Mouse (Mus musculus) stomach, postnatal 0 days (tissue): ENCODE measurements around the gene Apom. TPM values are rescaled to one million over a fixed set of nuclear protein-coding genes. Genes with fewer than 3 reads are reported as not detected.
A peak's percentile ranks its signal among the peaks of the same experiment; 100 is the strongest.

ENCODE experiments used
- ATAC-seq: fragments of 200-750 bp; cut with Nextera tagmentation; 2 replicates; pipeline ENCODE4 v1.8.0; 2017; ENCODE audit not compliant: low FRiP score, low TSS enrichment
- DNase-seq: peaks from one replicate; pipeline ENCODE4 v3.0.0-alpha.2; 2016; ENCODE audit warnings: low spot score
- H3K27ac ChIP-seq: fragments of 300-500 bp; sonication (generic); replicated peaks from 2 replicates; pipeline ENCODE4 v1.5.1; 2014; ENCODE audit warnings: mild to moderate bottlenecking, control low read depth
- H3K27me3 ChIP-seq: fragments of 300-500 bp; sonication (generic); 2 replicates; pipeline ENCODE4 v1.6.1; 2014; ENCODE audit warnings: low read length; ENCODE audit not compliant: control insufficient read depth, insufficient read depth
- H3K36me3 ChIP-seq: fragments of 300-500 bp; sonication (generic); 2 replicates; pipeline ENCODE4 v1.6.1; 2014; ENCODE audit warnings: low read length, mixed read lengths; ENCODE audit not compliant: control insufficient read depth, insufficient read depth
- H3K4me1 ChIP-seq: fragments of 300-500 bp; sonication (generic); replicated peaks from 2 replicates; pipeline ENCODE4 v1.6.1; 2014; ENCODE audit warnings: antibody characterized with exemption; ENCODE audit not compliant: control insufficient read depth, insufficient read depth
- H3K4me2 ChIP-seq: fragments of 300-500 bp; sonication (generic); replicated peaks from 2 replicates; pipeline ENCODE4 v1.6.1; 2014; ENCODE audit warnings: low read depth, mild to moderate bottlenecking, control low read depth, moderate library complexity
- H3K4me3 ChIP-seq: fragments of 300-500 bp; sonication (generic); 2 replicates; pipeline ENCODE4 v1.5.1; 2014; ENCODE audit warnings: low read depth, low read length, control low read depth
- H3K9ac ChIP-seq: fragments of 300-500 bp; sonication (generic); 2 replicates; pipeline ENCODE4 v1.6.1; 2014; ENCODE audit warnings: mild to moderate bottlenecking, low read length, control low read depth, mixed read lengths
- H3K9me3 ChIP-seq: fragments of 300-500 bp; sonication (generic); 2 replicates; pipeline ENCODE4 v1.6.1; 2016; ENCODE audit warnings: low read length; ENCODE audit not compliant: control insufficient read depth
- CTCF ChIP-seq: IDR thresholded peaks from 2 replicates; pipeline ENCODE4 v1.5.1; 2016; ENCODE audit warnings: antibody characterized with exemption, low read depth, mild to moderate bottlenecking, moderate library complexity
- EP300 ChIP-seq: optimal IDR thresholded peaks from 2 replicates; pipeline ENCODE3; 2016; ENCODE audit warnings: antibody characterized with exemption
- WGBS: fragments of 180-500 bp; shearing (Covaris S2); extraction: QIAGEN DNeasy Blood & Tissue Kit; methylation state at CpG from one replicate; pipeline ENCODE4 v1.1.7; 2014; 5-methylcytosine and 5-hydroxymethylcytosine counted together
- polyA plus RNA-seq: library from polyadenylated mRNA; unstranded; fragments of >200 nt; fragmentation: Nextera tagmentation; extraction: Ambion mirVana; gene quantifications from 2 replicates; pipeline ENCODE4 v1.2.1, GENCODE M21; 2015

Gene Apom
- polyA plus RNA-seq, 1 experiment from 2014 or later: 1.3 TPM

- WGBS: 58% methylated on average over 14 of the region's 14 CpGs
- H3K4me2 ChIP-seq: peak overlapping the region; percentile 78
- ATAC-seq: no peak
- peak overlapping the region; percentile 59 for H3K9ac ChIP-seq
- H3K4me3 ChIP-seq: no peak overlapping the region
- H3K36me3 ChIP-seq: peaks cover 45% of the 10 kb centered on the region
- no peaks in the 10 kb centered on the region for H3K27me3 ChIP-seq
- H3K4me1 ChIP-seq: peaks cover 5% of the 10 kb centered on the region
- no peak for DNase-seq
- no peaks in the 10 kb centered on the region for H3K9me3 ChIP-seq
- TF ChIP-seq EP300 (no peak), CTCF (no peak)
- no peak overlapping the region for H3K27ac ChIP-seq
These were observed 30.3 kb upstream of the Apom start for GRCm38 (mm10) chr17:35162121-35162520.

- DNase-seq (no peak), ATAC-seq (no peak)
- H3K36me3 ChIP-seq: peaks cover 50% of the 10 kb centered on the region
- no peak for TF ChIP-seq CTCF
- TF ChIP-seq EP300: no peak
- H3K4me3 ChIP-seq: no peak overlapping the region
- 78% methylated on average over 11 of the region's 11 CpGs for WGBS
- H3K27ac ChIP-seq: no peak overlapping the region
- H3K9ac ChIP-seq: no peak overlapping the region
- H3K4me2 ChIP-seq: no peak overlapping the region
- no peaks in the 10 kb centered on the region for H3K27me3 ChIP-seq
- H3K4me1 ChIP-seq: peaks cover 5% of the 10 kb centered on the region
- no peaks in the 10 kb centered on the region for H3K9me3 ChIP-seq
These were observed 29.6 kb upstream of the Apom start for GRCm38 (mm10) chr17:35161421-35161820.

- no peak for TF ChIP-seq CTCF
- TF ChIP-seq EP300: no peak
- ATAC-seq (no peak), DNase-seq (no peak)
- no peaks in the 10 kb centered on the region for H3K27me3 ChIP-seq
- H3K36me3 ChIP-seq: peaks cover 66% of the 10 kb centered on the region
- no peak overlapping the region for H3K4me2 ChIP-seq
- peaks cover 2% of the 10 kb centered on the region; the same call in 1 of the 2 replicates for H3K4me1 ChIP-seq
- H3K9ac ChIP-seq: no peak overlapping the region
- H3K9me3 ChIP-seq: no peaks in the 10 kb centered on the region
- 85% methylated on average over 7 of the region's 7 CpGs for WGBS
- no peak overlapping the region for H3K4me3 ChIP-seq
- no peak overlapping the region for H3K27ac ChIP-seq
These were observed 27.8 kb upstream of the Apom start for GRCm38 (mm10) chr17:35159638-35160037.

GRCm38 (mm10) chr17:35158850-35159593 lies 27.2 kb upstream of the Apom start:
- TF ChIP-seq CTCF (no peak), EP300 (no peak)
- Histone ChIP-seq H3K27ac (no peak overlapping the region), H3K9ac (no peak overlapping the region), H3K9me3 (no peaks in the 10 kb centered on the region), H3K36me3 (peaks cover 70% of the 10 kb centered on the region), H3K4me2 (no peak overlapping the region), H3K4me3 (no peak overlapping the region), H3K27me3 (no peaks in the 10 kb centered on the region), H3K4me1 (peaks cover 2% of the 10 kb centered on the region; the same call in 1 of the 2 replicates)
- no peak for DNase-seq
- 89% methylated on average over 16 of the region's 16 CpGs for WGBS
- no peak for ATAC-seq

- TF ChIP-seq CTCF (no peak), EP300 (no peak)
- Histone ChIP-seq H3K27ac (no peak overlapping the region), H3K9ac (no peak overlapping the region), H3K4me2 (no peak overlapping the region), H3K4me1 (no peaks in the 10 kb centered on the region; the same call in 1 of the 2 replicates), H3K27me3 (no peaks in the 10 kb centered on the region), H3K9me3 (no peaks in the 10 kb centered on the region), H3K4me3 (no peak overlapping the region), H3K36me3 (peaks cover 79% of the 10 kb centered on the region)
- WGBS: 84% methylated on average over 8 of the region's 8 CpGs
- ATAC-seq (no peak), DNase-seq (no peak)
These were observed 25.9 kb upstream of the Apom start for GRCm38 (mm10) chr17:35157661-35158175.

- H3K27me3 ChIP-seq: no peaks in the 10 kb centered on the region
- WGBS: 90% methylated on average over 8 of the region's 8 CpGs
- no peak overlapping the region for H3K4me3 ChIP-seq
- DNase-seq (no peak), ATAC-seq (no peak)
- no peak overlapping the region for H3K4me2 ChIP-seq
- H3K9me3 ChIP-seq: no peaks in the 10 kb centered on the region
- no peaks in the 10 kb centered on the region for H3K4me1 ChIP-seq
- TF ChIP-seq EP300: no peak
- TF ChIP-seq CTCF: no peak
- no peak overlapping the region for H3K27ac ChIP-seq
- peaks cover 84% of the 10 kb centered on the region for H3K36me3 ChIP-seq
- H3K9ac ChIP-seq: no peak overlapping the region
These were observed 25.4 kb upstream of the Apom start for GRCm38 (mm10) chr17:35157254-35157653.
